Mouse (Mus musculus) spleen, adult 2 months (tissue): ENCODE data around the gene Kctd5.

ENCODE experiments used
- CTCF ChIP-seq: fragments of 200-500 bp; IDR thresholded peaks from 2 replicates; pipeline ENCODE4 v1.5.1; 2011; ENCODE audit warnings: mild to moderate bottlenecking, inconsistent platforms; ENCODE audit not compliant: insufficient read depth, insufficient read length, insufficient replicate concordance; ENCODE audit errors: extremely low read depth
- POLR2A ChIP-seq: fragments of 200-500 bp; IDR thresholded peaks from 2 replicates; pipeline ENCODE4 v1.6.1; 2011; ENCODE audit warnings: low read depth, low read length, inconsistent platforms

GRCm38 (mm10) chr17:24036954-24037353 is 36.3 kb downstream of the Kctd5 start:
- TF ChIP-seq POLR2A (no peak), CTCF (no peak)
